Comparison of ENCODE assay signal across 7 mouse cellular contexts in the genomic region with DNA sequence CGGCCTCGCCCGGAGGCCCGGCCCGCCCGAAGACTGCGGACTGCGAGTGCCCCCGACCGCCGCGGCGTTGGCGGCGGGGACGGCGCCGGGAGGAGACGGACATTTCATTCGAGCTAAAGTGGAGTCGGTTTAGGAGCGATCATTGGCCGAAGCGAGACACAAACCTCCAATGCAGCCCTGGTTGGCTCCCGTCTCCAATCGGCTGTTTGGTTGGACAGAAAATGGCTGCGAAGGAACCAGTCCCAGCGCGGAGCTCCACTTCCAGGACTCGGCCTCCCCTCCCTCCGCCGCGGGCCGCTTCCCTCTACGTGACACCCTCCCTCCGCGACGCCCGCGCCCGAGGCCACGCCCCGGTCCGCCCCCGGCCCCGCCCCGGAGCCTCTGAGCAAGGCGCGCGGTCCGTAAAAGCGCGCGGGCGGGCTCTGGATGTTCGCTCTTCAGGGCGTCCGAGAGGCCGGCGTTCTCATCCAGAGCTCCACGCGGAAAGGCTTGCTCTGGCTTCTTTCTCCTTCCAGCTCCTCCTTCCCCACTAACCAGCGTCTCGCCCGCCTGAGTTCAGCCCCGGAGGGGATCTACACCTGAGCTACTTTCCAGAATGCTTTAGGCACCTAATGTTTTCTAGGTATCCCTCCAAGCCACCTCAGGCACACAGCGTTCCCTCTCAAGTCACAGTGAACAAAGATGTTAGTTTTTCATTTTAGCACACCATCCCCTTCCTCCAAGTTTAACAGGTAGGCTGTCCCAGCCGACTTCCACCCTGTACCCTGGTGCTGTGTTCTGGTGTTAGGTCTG. TPM values are rescaled to one million over a fixed set of nuclear protein-coding genes. Genes with fewer than 3 reads are reported as not detected.
DNase-seq lines count a peak whose midpoint lies in the region; ATAC-seq lines count a peak whose summit lies in the region.

A gene (minus strand): TSS at position 305 of the 792 bp plus-strand sequence.

- H3K9ac ChIP-seq in embryonic facial prominence, embryonic 11.5 days (replicated peaks; ENCODE audit: low read length), result peak within 1 kb of the TSS; percentile 98
- H3K9ac ChIP-seq in midbrain, embryonic 13.5 days (replicated peaks), result peak within 1 kb of the TSS; percentile 99

- H3K27me3 ChIP-seq in embryonic facial prominence, embryonic 11.5 days (ENCODE audit: control insufficient read depth, insufficient read depth, low read length), result no peaks in the 10 kb centered on the region
- no peaks in the 10 kb centered on the region for H3K27me3 ChIP-seq in limb, embryonic 10.5 days (ENCODE audit: low read depth, poor library complexity, severe bottlenecking)
- no peaks in the 10 kb centered on the region for H3K27me3 ChIP-seq in midbrain, embryonic 13.5 days

- WGBS in embryonic facial prominence, embryonic 11.5 days, result under 1% methylated on average over 42 of the region's 68 CpGs
- 2% methylated on average over 67 of the region's 68 CpGs for WGBS in limb, embryonic 10.5 days
- WGBS in midbrain, embryonic 13.5 days, result under 1% methylated on average over 57 of the region's 68 CpGs

- peak within 1 kb of the TSS; percentile 94 for H3K4me3 ChIP-seq in embryonic facial prominence, embryonic 11.5 days (ENCODE audit: low read depth, low read length)
- peak within 1 kb of the TSS; percentile 77 for H3K4me3 ChIP-seq in limb, embryonic 10.5 days
- H3K4me3 ChIP-seq in midbrain, embryonic 13.5 days (replicated peaks), result peak within 1 kb of the TSS; percentile 88

- no peaks in the 10 kb centered on the region for H3K9me3 ChIP-seq in embryonic facial prominence, embryonic 11.5 days (replicated peaks; ENCODE audit: control insufficient read depth, low read length)
- H3K9me3 ChIP-seq in limb, embryonic 10.5 days (replicated peaks), result no peaks in the 10 kb centered on the region
- H3K9me3 ChIP-seq in midbrain, embryonic 13.5 days, result no peaks in the 10 kb centered on the region

- peak; percentile 95 for ATAC-seq in embryonic facial prominence, embryonic 11.5 days (replicated peaks; ENCODE audit: insufficient number of reproducible peaks, low FRiP score, low TSS enrichment, low read depth)
- peak; percentile 97 for ATAC-seq in granulocyte monocyte progenitor cell, adult 5-6 weeks (replicated peaks; ENCODE audit: poor library complexity, severe bottlenecking)
- ATAC-seq in midbrain, embryonic 13.5 days, result peak; percentile 98

- peaks cover 4% of the 10 kb centered on the region; the same call in 1 of the 2 replicates for H3K4me1 ChIP-seq in embryonic facial prominence, embryonic 11.5 days (ENCODE audit: control insufficient read depth, insufficient read depth, low read length)
- peaks cover 41% of the 10 kb centered on the region for H3K4me1 ChIP-seq in limb, embryonic 10.5 days
- H3K4me1 ChIP-seq in midbrain, embryonic 13.5 days (replicated peaks), result peaks cover 34% of the 10 kb centered on the region

- no peaks in the 10 kb centered on the region; the same call in none of the 2 replicates for H3K36me3 ChIP-seq in embryonic facial prominence, embryonic 11.5 days (replicated peaks; ENCODE audit: control insufficient read depth, insufficient read depth, low read depth, low read length)
- peaks cover 27% of the 10 kb centered on the region for H3K36me3 ChIP-seq in limb, embryonic 10.5 days
- peaks cover 17% of the 10 kb centered on the region for H3K36me3 ChIP-seq in midbrain, embryonic 13.5 days

- peak; percentile 98 for DNase-seq in adrenal gland, postnatal 14 days
- DNase-seq in embryonic facial prominence, embryonic 11.5 days (ENCODE audit: low spot score), result peak; percentile 96
- peak; percentile 97 for DNase-seq in kidney, adult 11 months
- peak; percentile 100 for DNase-seq in limb, embryonic 10.5 days (ENCODE audit: low spot score)
- DNase-seq in spleen, adult 12 weeks (ENCODE audit: low spot score), result peak; percentile 97

- H3K27ac ChIP-seq in embryonic facial prominence, embryonic 11.5 days (replicated peaks; ENCODE audit: low read depth, low read length), result peak within 1 kb of the TSS; percentile 100
- peak within 1 kb of the TSS; percentile 97 for H3K27ac ChIP-seq in limb, embryonic 10.5 days
- H3K27ac ChIP-seq in midbrain, embryonic 13.5 days, result peak within 1 kb of the TSS; percentile 100

- peak within 1 kb of the TSS; percentile 63 for H3K4me2 ChIP-seq in embryonic facial prominence, embryonic 11.5 days (ENCODE audit: low read depth, low read length)
- H3K4me2 ChIP-seq in midbrain, embryonic 13.5 days (replicated peaks), result peak within 1 kb of the TSS; percentile 61

RNA-seq across cellular contexts. Expression of the gene that starts here (rescaled TPM):
- 20.3 and 25.2 TPM in 2 replicates for total RNA-seq in adrenal gland, postnatal 14 days (2021)
- polyA plus RNA-seq in embryonic facial prominence, embryonic 11.5 days (2014; fragmentation: Nextera tagmentation; extraction: Ambion mirVana), result 71.8 and 104 TPM in 2 replicates
- total RNA-seq in granulocyte monocyte progenitor cell, adult 5-6 weeks (2014; fragmentation: Nextera tagmentation), result 27.2 and 41.6 TPM in 2 replicates
- total RNA-seq in granulocyte monocyte progenitor cell, adult 5-6 weeks (2017), result 68.1 and 75.2 TPM in 2 replicates
- polyA plus RNA-seq in limb, embryonic 10.5 days (2016; fragmentation: Nextera tagmentation; extraction: Ambion mirVana), result 56.8 and 64.1 TPM in 2 replicates
- 57.6 and 57.8 TPM in 2 replicates for polyA plus RNA-seq in midbrain, embryonic 13.5 days (2015; fragmentation: Nextera tagmentation; extraction: Ambion mirVana)

Comparison
In these comparisons a context has a peak if more than half of its experiments do, and no peak if none do; other contexts are left out.
1. Peak in every context shown above with its lines: DNase-seq, ATAC-seq, H3K4me3 ChIP-seq and H3K27ac ChIP-seq.